Mouse (Mus musculus): ENCODE measurements around the gene Tent5a.
A peak's percentile ranks its signal among the peaks of the same experiment; 100 is the strongest.

DNA sequence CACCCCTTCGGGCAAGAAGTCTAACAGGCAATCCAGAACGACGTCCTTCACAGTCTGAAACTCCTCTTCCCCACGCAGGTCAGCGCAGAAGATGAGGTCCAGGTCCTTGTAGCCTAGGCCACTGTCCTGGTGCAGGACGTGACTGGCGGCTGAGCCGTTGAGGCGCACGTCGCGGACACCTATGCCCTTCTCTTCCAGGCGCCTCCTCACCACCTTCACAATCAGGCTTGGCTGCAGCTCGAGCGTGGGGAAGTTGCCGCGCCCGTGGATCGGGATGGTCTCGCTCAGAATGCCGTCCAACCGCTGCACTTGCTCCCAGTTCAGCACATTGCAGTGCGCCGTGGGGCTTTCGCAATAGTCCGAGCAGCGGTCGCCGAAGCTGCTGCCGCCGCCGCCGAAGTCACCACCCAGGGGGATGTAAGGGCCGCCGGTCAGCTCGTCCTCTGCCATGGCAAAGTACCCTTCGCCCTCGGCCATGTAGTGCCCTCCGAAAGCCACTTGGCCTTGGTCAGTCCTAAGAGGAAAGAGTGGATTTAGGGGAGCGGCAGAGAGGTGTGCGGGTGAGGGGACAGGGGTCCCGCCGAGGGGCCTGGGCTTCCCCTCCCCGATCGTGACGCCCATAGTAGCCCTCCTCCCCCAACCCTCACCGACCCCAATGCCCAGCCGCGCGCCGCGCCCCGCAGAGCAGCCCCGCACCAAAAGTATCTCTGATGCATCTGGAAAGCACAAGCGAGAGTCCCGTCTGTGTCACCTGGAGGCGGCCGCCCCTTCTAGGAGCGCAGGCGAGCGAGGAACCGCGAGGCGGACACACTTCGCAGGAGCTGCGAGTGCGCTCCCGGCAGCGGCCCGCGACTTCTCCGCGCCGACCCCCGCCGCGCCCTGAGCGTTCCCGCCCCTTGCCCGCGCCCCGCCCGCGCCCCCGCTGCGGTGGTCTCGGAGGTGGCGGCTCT is 581 bp downstream of the Tent5a start:
- TF ChIP-seq MAX (IDR thresholded peaks at IDR 0.05; ENCODE audit: low read length) = peak; percentile 25; the same call in 1 of the 2 replicates
- no peak for TF ChIP-seq JUND (IDR thresholded peaks at IDR 0.05; ENCODE audit: low read depth, low read length)
- TF ChIP-seq CTCF (IDR thresholded peaks at IDR 0.05 in 2 of 3, conservative IDR thresholded peaks at IDR 0.05 in 1 of 3; ENCODE audit: control insufficient read depth in 1 of 3, insufficient read depth in 1 of 3, low read depth in 2 of 3, low read length in 3 of 3, poor library complexity in 1 of 3, severe bottlenecking in 1 of 3) = no peak
- no peak for TF ChIP-seq ETS1 (IDR thresholded peaks at IDR 0.05; ENCODE audit: low read depth, low read length)
- no peak for TF ChIP-seq EP300 (IDR thresholded peaks at IDR 0.05; ENCODE audit: low read depth in 1 of 2, low read length in 2 of 2)
- TF ChIP-seq POLR2AphosphoS2 (IDR thresholded peaks at IDR 0.05; ENCODE audit: low read length) = no peak
- no peak for TF ChIP-seq ZMIZ1 (IDR thresholded peaks at IDR 0.05; ENCODE audit: low read depth, low read length)
- no peak for TF ChIP-seq POLR2AphosphoS5 (IDR thresholded peaks at IDR 0.05; ENCODE audit: borderline replicate concordance, low read depth, low read length)
- no peak for TF ChIP-seq CHD2 (IDR thresholded peaks at IDR 0.05; ENCODE audit: low read length)

Measured in MEL (cell line).